Mouse (Mus musculus) lung, adult 2 months (tissue): ENCODE results near the gene Sf3b2. TPM values are rescaled to one million over a fixed set of nuclear protein-coding genes. Genes with fewer than 3 reads are reported as not detected.
A peak's percentile ranks its signal among the peaks of the same experiment; 100 is the strongest.

Source experiments
- DNase-seq: peaks from one replicate; pipeline ENCODE4 v3.0.0; 2022
- H3K4me1 ChIP-seq: fragments of 200-500 bp; 2 replicates; pipeline ENCODE4 v1.6.1; 2011; ENCODE audit warnings: low read length; ENCODE audit not compliant: control insufficient read depth, insufficient read depth
- H3K4me3 ChIP-seq: fragments of 200-500 bp; replicated peaks from 2 replicates; pipeline ENCODE3; 2011; ENCODE audit warnings: low read depth, mild to moderate bottlenecking, control low read depth, low read length; ENCODE audit errors: extremely low read depth
- CTCF ChIP-seq: fragments of 200-500 bp; IDR thresholded peaks from 2 replicates; pipeline ENCODE4 v1.5.1; 2011; ENCODE audit warnings: mild to moderate bottlenecking, low read length, control low read depth; ENCODE audit not compliant: insufficient read depth
- POLR2A ChIP-seq: fragments of 200-500 bp; IDR thresholded peaks from 2 replicates; pipeline ENCODE4 v1.6.1; 2011; ENCODE audit warnings: low read depth, mild to moderate bottlenecking, control low read depth, low read length, borderline replicate concordance; ENCODE audit errors: extremely low read depth
- WGBS: fragments of 180-500 bp; shearing (Covaris S2); methylation state at CpG from one replicate; pipeline ENCODE4 v1.1.7; 2018; 5-methylcytosine and 5-hydroxymethylcytosine counted together
- polyA plus RNA-seq: library from polyadenylated mRNA; depleted of rRNA; stranded (reverse); fragments of >200 nt; gene quantifications from 2 replicates; pipeline ENCODE4 v1.2.3, GENCODE M21; 2012

Gene Sf3b2
- polyA plus RNA-seq, 1 experiment = 132 TPM

GRCm38 (mm10) chr19:5276531-5276930, 18.7 kb downstream of the Sf3b2 start:
- 83% methylated on average over 2 of the region's 2 CpGs for WGBS

GRCm38 (mm10) chr19:5275736-5276135, 19.5 kb downstream of the Sf3b2 start:
- peaks cover 16% of the 10 kb centered on the region for H3K4me1 ChIP-seq
- TF ChIP-seq POLR2A = no peak
- no peak for TF ChIP-seq CTCF
- no peak overlapping the region for H3K4me3 ChIP-seq
- no peak for DNase-seq
- 87% methylated on average over 5 of the region's 5 CpGs for WGBS

More at GRCm38 (mm10) chr19:5276531-5276930, 18.7 kb downstream of the Sf3b2 start:
- no peak for DNase-seq
- Histone ChIP-seq H3K4me1 (peaks cover 15% of the 10 kb centered on the region), H3K4me3 (no peak overlapping the region)
- TF ChIP-seq POLR2A = no peak
- TF ChIP-seq CTCF = no peak

DNA sequence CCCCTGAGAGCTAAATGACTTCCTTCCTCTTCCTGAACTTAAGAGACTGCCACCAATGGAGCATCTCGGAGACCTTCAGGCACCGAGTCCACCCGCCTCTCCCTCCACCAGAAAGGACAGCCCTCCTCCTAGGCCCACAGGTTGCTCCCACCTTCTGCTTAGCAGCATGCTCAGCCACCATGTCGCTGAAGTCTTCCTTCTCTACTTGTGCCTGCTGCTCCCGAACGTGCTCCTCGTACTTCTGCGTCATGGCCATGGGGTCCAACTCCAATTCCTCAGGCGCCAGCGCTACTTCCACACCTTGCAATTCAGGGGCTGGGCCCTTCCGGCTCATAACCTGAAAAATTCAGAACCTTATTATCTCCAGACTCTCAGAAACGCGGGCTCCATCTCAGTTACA, 20.6 kb downstream of the Sf3b2 start:
- Histone ChIP-seq H3K4me1 (peaks cover 18% of the 10 kb centered on the region), H3K4me3 (no peak overlapping the region)
- no peak for DNase-seq
- TF ChIP-seq POLR2A = no peak
- TF ChIP-seq CTCF = no peak
- 78% methylated on average over 13 of the region's 13 CpGs for WGBS

DNA sequence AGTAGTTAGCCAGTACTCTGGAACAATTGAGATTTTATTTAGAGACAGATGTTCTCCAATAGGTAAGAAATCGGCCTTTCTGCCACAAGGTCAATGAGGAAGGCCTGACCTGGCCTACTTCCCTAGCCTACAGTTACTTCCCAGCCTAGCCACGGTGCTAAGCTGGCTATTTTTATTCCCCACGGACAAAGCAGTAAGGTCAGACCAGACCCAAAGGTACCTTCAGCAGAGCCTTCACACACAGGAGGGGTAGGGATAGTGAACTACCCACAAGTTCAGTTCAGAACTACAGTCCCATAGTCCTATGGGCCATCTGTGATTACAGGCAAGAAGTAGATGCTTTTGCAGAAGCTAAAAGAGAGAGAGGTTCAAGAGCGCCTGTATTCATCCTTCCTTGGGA, 21.3 kb downstream of the Sf3b2 start:
- no peak overlapping the region for H3K4me3 ChIP-seq
- 24% methylated on average over 4 of the region's 4 CpGs for WGBS

DNA sequence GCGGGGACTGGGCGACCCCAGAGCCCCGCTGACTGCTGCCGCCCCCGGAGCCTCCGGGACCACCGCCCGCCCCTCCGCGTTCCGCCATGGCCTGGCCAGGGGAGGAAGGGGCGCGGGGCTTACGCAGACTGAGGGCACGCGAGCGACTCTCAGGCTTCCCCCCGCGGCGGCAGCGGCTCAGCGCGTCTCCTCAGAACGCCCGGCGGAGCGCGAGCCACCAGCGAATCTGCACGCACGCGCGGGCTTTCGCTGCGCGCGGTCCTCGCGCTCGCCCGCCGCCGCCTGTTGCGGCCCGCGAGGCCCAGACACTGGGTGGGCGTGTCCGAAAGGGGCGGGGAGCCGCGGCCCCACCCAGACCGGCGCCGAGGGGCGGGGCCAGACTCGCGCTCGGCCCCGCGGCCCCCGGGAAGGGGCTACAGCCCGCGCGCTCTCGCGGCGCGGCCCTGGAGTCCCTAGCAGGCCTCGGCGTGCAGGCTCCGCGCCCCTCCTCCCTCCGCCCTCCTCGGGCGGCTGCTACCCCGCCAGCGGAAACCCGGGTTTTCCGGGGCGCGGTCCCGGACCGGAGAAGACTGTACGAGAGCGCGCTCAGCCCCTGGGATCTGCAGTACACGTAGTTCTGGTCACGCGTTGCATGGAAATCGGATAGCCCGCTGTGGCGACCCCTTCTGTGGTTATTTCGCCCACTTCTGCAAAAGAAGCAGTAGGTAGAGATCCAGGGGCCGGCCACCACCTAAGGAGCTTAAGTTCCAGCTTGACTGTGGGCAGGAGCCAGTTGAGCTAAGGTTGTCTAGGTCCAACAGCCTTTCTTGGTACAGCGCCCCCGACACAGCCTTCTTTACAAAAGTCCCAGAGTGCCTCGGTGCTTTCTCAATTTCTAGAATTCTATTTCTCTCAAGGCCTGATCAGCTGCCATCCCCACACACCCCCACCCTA, 22.2 kb downstream of the Sf3b2 start, which contains the start of gene Pacs1:
Gene Pacs1 (minus strand): TSS at position 319 of the 933 bp plus-strand sequence.
- TF ChIP-seq POLR2A (peak; percentile 83; the same call in 1 of the 2 replicates), CTCF (no peak)
- DNase-seq = peak; percentile 85
- Histone ChIP-seq H3K4me3 (peak within 1 kb of the TSS; percentile 82), H3K4me1 (peaks cover 17% of the 10 kb centered on the region)
- WGBS = under 1% methylated on average over 80 of the region's 97 CpGs

More for the DNA sequence above, 21.3 kb downstream of the Sf3b2 start:
- TF ChIP-seq POLR2A (no peak), CTCF (no peak)
- peaks cover 18% of the 10 kb centered on the region for H3K4me1 ChIP-seq
- DNase-seq = no peak

- peak; percentile 44 for DNase-seq
- Histone ChIP-seq H3K4me1 (peaks cover 17% of the 10 kb centered on the region), H3K4me3 (peak overlapping the region; percentile 82)
- TF ChIP-seq POLR2A (no peak), CTCF (no peak)
- under 1% methylated on average over 26 of the region's 30 CpGs for WGBS
Measured at GRCm38 (mm10) chr19:5272326-5272795, 22.9 kb downstream of the Sf3b2 start.

GRCm38 (mm10) chr19:5271430-5271829, 23.8 kb downstream of the Sf3b2 start:
- Histone ChIP-seq H3K4me3 (no peak overlapping the region), H3K4me1 (peaks cover 20% of the 10 kb centered on the region)
- no peak for DNase-seq
- TF ChIP-seq POLR2A (no peak), CTCF (no peak)
- WGBS = 41% methylated on average over 1 of the region's 1 CpGs

DNA sequence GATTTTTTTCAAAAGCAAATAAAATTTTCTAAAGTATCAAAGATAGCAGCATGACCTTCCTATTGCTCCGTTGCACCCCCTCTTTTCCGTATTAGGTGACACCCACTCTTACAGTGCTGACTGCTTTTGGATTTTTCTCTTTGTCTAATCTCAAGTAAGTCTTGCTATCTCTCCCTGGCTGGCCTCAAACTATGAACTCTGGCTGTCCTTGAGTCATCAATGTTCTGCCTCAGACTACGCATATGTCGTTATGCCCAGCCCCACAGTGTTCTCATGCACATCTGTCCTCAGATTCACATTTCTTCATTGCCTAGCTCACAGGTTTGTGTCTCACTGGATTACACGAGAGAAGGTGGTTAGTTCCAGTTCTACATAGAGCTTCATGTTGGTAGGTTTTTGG, 25.9 kb downstream of the Sf3b2 start:
- no peak overlapping the region for H3K4me3 ChIP-seq
- TF ChIP-seq POLR2A (no peak), CTCF (no peak)
- WGBS = 72% methylated on average over 5 of the region's 5 CpGs
- no peak for DNase-seq
- H3K4me1 ChIP-seq = peaks cover 22% of the 10 kb centered on the region

GRCm38 (mm10) chr19:5268875-5269274, 26.4 kb downstream of the Sf3b2 start:
- no peak for DNase-seq
- WGBS = 88% methylated on average over 3 of the region's 3 CpGs
- no peak overlapping the region for H3K4me3 ChIP-seq
- no peak for TF ChIP-seq POLR2A
- no peak for TF ChIP-seq CTCF
- peaks cover 17% of the 10 kb centered on the region for H3K4me1 ChIP-seq

DNA sequence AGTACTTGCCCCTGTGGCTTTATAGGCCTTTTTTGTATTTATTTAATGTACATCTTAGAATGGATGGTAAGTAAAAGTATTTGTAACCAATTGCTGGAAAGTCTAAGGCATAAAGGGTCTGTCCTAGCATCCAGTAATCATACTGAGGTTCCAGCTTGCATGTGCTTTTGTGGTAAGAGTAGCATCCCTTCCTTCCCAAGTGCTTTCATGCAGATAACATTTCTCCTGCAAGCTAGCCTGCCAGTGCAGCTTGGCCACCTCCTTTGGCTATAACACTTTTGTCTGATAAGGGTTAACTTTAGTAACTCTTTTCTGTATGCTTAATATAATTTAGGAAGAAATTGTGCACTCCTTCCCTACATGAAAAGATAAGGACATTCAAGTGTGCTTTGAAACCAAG, 27.2 kb downstream of the Sf3b2 start:
- DNase-seq = no peak
- TF ChIP-seq POLR2A = no peak
- TF ChIP-seq CTCF = no peak
- Histone ChIP-seq H3K4me1 (peaks cover 13% of the 10 kb centered on the region), H3K4me3 (no peak overlapping the region)
